Mouse (Mus musculus) MEL (cell line): ENCODE results near the gene Mapre3. TPM values are rescaled to one million over a fixed set of nuclear protein-coding genes. Genes with fewer than 3 reads are reported as not detected.

Experiments
- DNase-seq: peaks from one replicate; pipeline ENCODE4 v3.0.0; 2011; ENCODE audit warnings: low read depth, low spot score
- H3K27ac ChIP-seq: 2 replicates; pipeline ENCODE4 v1.5.1; 2012; ENCODE audit warnings: low read depth, mild to moderate bottlenecking, control low read depth, low read length, moderate library complexity; ENCODE audit not compliant: control insufficient read depth
- H3K27me3 ChIP-seq, 2 experiments: fragments of 150-350 bp in 1 of 2; sonication (generic) in 1 of 2; 2 replicates each; pipeline ENCODE4 v1.6.1; 2012; ENCODE audit warnings: low read length in 2 of 2, mild to moderate bottlenecking in 2 of 2, improper control_type of control experiment in 1 of 2, moderate library complexity in 1 of 2; ENCODE audit not compliant: insufficient read depth in 2 of 2, control insufficient read depth in 1 of 2
- H3K36me3 ChIP-seq, 2 experiments: 2 replicates each; pipeline ENCODE4 v1.6.1; 2012 to 2014; ENCODE audit warnings: low read length in 2 of 2, improper control_type of control experiment in 1 of 2, inconsistent platforms in 1 of 2, mild to moderate bottlenecking in 1 of 2; ENCODE audit not compliant: insufficient read depth in 2 of 2, control insufficient read depth in 1 of 2
- H3K4me1 ChIP-seq, 2 experiments: fragments of 150-350 bp in 1 of 2; sonication (generic) in 1 of 2; 2 replicates each; pipeline ENCODE4 v1.6.1; 2012; ENCODE audit warnings: low read length in 2 of 2, improper control_type of control experiment in 1 of 2, mild to moderate bottlenecking in 1 of 2; ENCODE audit not compliant: insufficient read depth in 2 of 2, control insufficient read depth in 1 of 2
- H3K4me3 ChIP-seq, 2 experiments: fragments of 150-350 bp in 1 of 2; sonication (generic) in 1 of 2; 2 replicates each; pipeline ENCODE4 v1.5.1; 2012; ENCODE audit warnings: low read depth in 2 of 2, low read length in 2 of 2, mild to moderate bottlenecking in 2 of 2, moderate library complexity in 2 of 2, control low read depth in 1 of 2, improper control_type of control experiment in 1 of 2; ENCODE audit not compliant: control insufficient read depth in 1 of 2, insufficient read depth in 1 of 2
- H3K79me2 ChIP-seq: 2 replicates; pipeline ENCODE4 v1.6.1; 2012; ENCODE audit warnings: mild to moderate bottlenecking, low read length, moderate library complexity; ENCODE audit not compliant: control insufficient read depth, poor library complexity, insufficient read depth
- H3K9ac ChIP-seq: 2 replicates; pipeline ENCODE4 v1.6.1; 2012; ENCODE audit warnings: low read depth, mild to moderate bottlenecking, control low read depth, low read length, moderate library complexity; ENCODE audit not compliant: control insufficient read depth, poor library complexity, severe bottlenecking
- H3K9me3 ChIP-seq: fragments of 150-350 bp; sonication (generic); replicated peaks from 2 replicates; pipeline ENCODE4 v1.6.1; 2012; ENCODE audit warnings: mild to moderate bottlenecking, low read length, improper control_type of control experiment, moderate library complexity; ENCODE audit not compliant: insufficient read depth
- BHLHE40 ChIP-seq: IDR thresholded peaks from 2 replicates; pipeline ENCODE4 v1.6.1; 2012; ENCODE audit warnings: low read depth, mild to moderate bottlenecking, inconsistent platforms, low read length, improper control_type of control experiment, borderline replicate concordance
- CHD1 ChIP-seq: IDR thresholded peaks from 2 replicates; pipeline ENCODE4 v1.6.1; 2012; ENCODE audit warnings: low read depth, mild to moderate bottlenecking, inconsistent platforms, low read length, improper control_type of control experiment
- CHD2 ChIP-seq: IDR thresholded peaks from 2 replicates; pipeline ENCODE4 v1.6.1; 2011; ENCODE audit warnings: low read length, improper control_type of control experiment
- CTCF ChIP-seq, 3 experiments: IDR thresholded peaks in 2 of 3; conservative IDR thresholded peaks in 1 of 3; 2 replicates each; pipeline ENCODE4 v1.5.1; 2011 to 2012; ENCODE audit warnings: low read length in 3 of 3, low read depth in 2 of 3, mild to moderate bottlenecking in 2 of 3, improper control_type of control experiment in 1 of 3, inconsistent platforms in 1 of 3, mixed read lengths in 1 of 3, moderate library complexity in 1 of 3; ENCODE audit not compliant: control insufficient read depth in 1 of 3, insufficient read depth in 1 of 3, poor library complexity in 1 of 3, severe bottlenecking in 1 of 3
- E2F4 ChIP-seq: IDR thresholded peaks from 2 replicates; pipeline ENCODE4 v1.6.1; 2011; ENCODE audit warnings: low read depth, low read length, improper control_type of control experiment, borderline replicate concordance
- EP300 ChIP-seq, 2 experiments: IDR thresholded peaks; 2 replicates each; pipeline ENCODE4 v1.6.1; 2011; ENCODE audit warnings: improper control_type of control experiment in 2 of 2, low read length in 2 of 2, low read depth in 1 of 2, mild to moderate bottlenecking in 1 of 2
- ETS1 ChIP-seq: IDR thresholded peaks from 2 replicates; pipeline ENCODE4 v1.6.1; 2012; ENCODE audit warnings: low read depth, mild to moderate bottlenecking, inconsistent platforms, low read length, improper control_type of control experiment, moderate library complexity
- GABPA ChIP-seq: IDR thresholded peaks from 2 replicates; pipeline ENCODE4 v1.6.1; 2012; ENCODE audit warnings: low read depth, mild to moderate bottlenecking, inconsistent platforms, low read length, improper control_type of control experiment, moderate library complexity
- GATA1 ChIP-seq: IDR thresholded peaks from 2 replicates; pipeline ENCODE4 v1.6.1; 2011; ENCODE audit warnings: low read depth, low read length, improper control_type of control experiment
- JUND ChIP-seq: IDR thresholded peaks from 2 replicates; pipeline ENCODE4 v1.6.1; 2011; ENCODE audit warnings: low read depth, mild to moderate bottlenecking, improper control_type of control experiment, low read length
- KAT2A ChIP-seq: conservative IDR thresholded peaks from 2 replicates; pipeline ENCODE4 v1.6.1; 2012; ENCODE audit warnings: low read depth, low read length, improper control_type of control experiment, inconsistent platforms
- MAX ChIP-seq: IDR thresholded peaks from 2 replicates; pipeline ENCODE4 v1.6.1; 2011; ENCODE audit warnings: low read length, improper control_type of control experiment
- MAZ ChIP-seq: IDR thresholded peaks from 2 replicates; pipeline ENCODE4 v1.6.1; 2012; ENCODE audit warnings: low read depth, mild to moderate bottlenecking, inconsistent platforms, low read length, improper control_type of control experiment
- MEF2A ChIP-seq: IDR thresholded peaks from 2 replicates; pipeline ENCODE4 v1.6.1; 2014; ENCODE audit warnings: low read depth, mild to moderate bottlenecking, inconsistent platforms, low read length, improper control_type of control experiment; ENCODE audit not compliant: poor library complexity, insufficient replicate concordance, severe bottlenecking; ENCODE audit errors: extremely low read depth
- MXI1 ChIP-seq: IDR thresholded peaks from 2 replicates; pipeline ENCODE4 v1.6.1; 2011; ENCODE audit warnings: mild to moderate bottlenecking, low read depth, low read length, improper control_type of control experiment
- MYB ChIP-seq: IDR thresholded peaks from 2 replicates; pipeline ENCODE4 v1.6.1; 2011; ENCODE audit warnings: mild to moderate bottlenecking, low read depth, low read length, improper control_type of control experiment
- MYC ChIP-seq: IDR thresholded peaks from 2 replicates; pipeline ENCODE4 v1.6.1; 2011; ENCODE audit warnings: low read depth, mild to moderate bottlenecking, low read length, improper control_type of control experiment, moderate library complexity
- NRF1 ChIP-seq: IDR thresholded peaks from 2 replicates; pipeline ENCODE4 v1.6.1; 2014; ENCODE audit warnings: low read depth, mild to moderate bottlenecking, inconsistent platforms, low read length, improper control_type of control experiment, moderate library complexity; ENCODE audit not compliant: poor library complexity, insufficient read depth, severe bottlenecking
- POLR2AphosphoS2 ChIP-seq: IDR thresholded peaks from 2 replicates; pipeline ENCODE4 v1.6.1; 2011; ENCODE audit warnings: low read length, improper control_type of control experiment
- RAD21 ChIP-seq: IDR thresholded peaks from 2 replicates; pipeline ENCODE4 v1.6.1; 2011; ENCODE audit warnings: mild to moderate bottlenecking, low read depth, low read length, improper control_type of control experiment
- RCOR1 ChIP-seq: IDR thresholded peaks from 2 replicates; pipeline ENCODE4 v1.6.1; 2012; ENCODE audit warnings: low read depth, mild to moderate bottlenecking, inconsistent platforms, low read length, improper control_type of control experiment
- SMC3 ChIP-seq: IDR thresholded peaks from 2 replicates; pipeline ENCODE4 v1.6.1; 2011; ENCODE audit warnings: low read depth, low read length, improper control_type of control experiment
- TCF12 ChIP-seq: IDR thresholded peaks from 2 replicates; pipeline ENCODE4 v1.6.1; 2014; ENCODE audit warnings: low read depth, mild to moderate bottlenecking, inconsistent platforms, low read length, improper control_type of control experiment, moderate library complexity
- USF1 ChIP-seq: IDR thresholded peaks from 2 replicates; pipeline ENCODE4 v1.6.1; 2014; ENCODE audit warnings: low read depth, mild to moderate bottlenecking, inconsistent platforms, low read length, improper control_type of control experiment, moderate library complexity
- USF2 ChIP-seq, 2 experiments: IDR thresholded peaks; 2 replicates each; pipeline ENCODE4 v1.6.1; 2011 to 2012; ENCODE audit warnings: improper control_type of control experiment in 2 of 2, low read length in 2 of 2, borderline replicate concordance in 1 of 2, inconsistent platforms in 1 of 2, low read depth in 1 of 2, mild to moderate bottlenecking in 1 of 2; ENCODE audit not compliant: insufficient read depth in 1 of 2
- ZC3H11A ChIP-seq: IDR thresholded peaks from 2 replicates; pipeline ENCODE4 v1.6.1; 2012; ENCODE audit warnings: low read depth, mild to moderate bottlenecking, inconsistent platforms, low read length, improper control_type of control experiment
- ZMIZ1 ChIP-seq: IDR thresholded peaks from 2 replicates; pipeline ENCODE4 v1.6.1; 2012; ENCODE audit warnings: low read depth, mild to moderate bottlenecking, inconsistent platforms, low read length, improper control_type of control experiment, moderate library complexity
- polyA plus RNA-seq, 2 experiments: library from polyadenylated mRNA; stranded (reverse) in 1 of 2; unstranded in 1 of 2; fragments of >175 nt in 1 of 2; fragments of >200 nt in 1 of 2; gene quantifications; 2 replicates each; pipeline versions ENCODE4 v1.2.1 to v1.2.4; 2012; ENCODE audit warnings: low replicate concordance in 2 of 2, low read depth in 1 of 2; ENCODE audit not compliant: insufficient read length in 2 of 2, insufficient read depth in 1 of 2, missing spikeins in 1 of 2
- total RNA-seq: library from RNA; depleted of rRNA; stranded (reverse); fragments of 300-350 nt; gene quantifications from 2 replicates; pipeline ENCODE4 v1.2.3, GENCODE M21; 2012

The Mapre3 gene
- total and polyA plus RNA-seq, 3 experiments, result 0.04 to 0.81 TPM; not detected in 1

DNA sequence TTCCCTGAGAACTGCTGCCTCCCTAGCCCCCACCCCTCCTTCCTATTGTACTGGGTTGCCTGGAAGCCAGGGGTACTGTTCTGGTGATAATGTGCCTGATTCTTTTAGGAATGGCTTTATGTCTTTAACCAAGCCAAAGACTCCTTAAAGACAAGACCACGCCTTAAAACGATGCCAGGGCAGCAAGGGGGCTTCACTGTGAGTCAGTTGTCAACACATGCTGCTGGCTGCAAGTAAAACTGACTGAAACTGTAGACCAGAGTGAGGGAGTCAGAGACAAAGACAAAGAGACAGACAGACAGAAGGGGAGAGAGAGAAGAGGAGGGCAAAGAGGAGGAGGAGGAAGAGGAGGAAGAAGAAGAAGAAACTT is 36.1 kb downstream of the Mapre3 start:
- Histone ChIP-seq H3K9ac (no peak overlapping the region), H3K36me3 (no peaks in the 10 kb centered on the region), H3K79me2 (no peaks in the 10 kb centered on the region), H3K4me3 (no peak overlapping the region), H3K4me1 (no peaks in the 10 kb centered on the region), H3K27ac (no peak overlapping the region), H3K27me3 (peaks cover 9 to 13% of the 10 kb centered on the region in 2 experiments), H3K9me3 (no peaks in the 10 kb centered on the region)
- DNase-seq, result no peak
- TF ChIP-seq E2F4, result no peak

DNA sequence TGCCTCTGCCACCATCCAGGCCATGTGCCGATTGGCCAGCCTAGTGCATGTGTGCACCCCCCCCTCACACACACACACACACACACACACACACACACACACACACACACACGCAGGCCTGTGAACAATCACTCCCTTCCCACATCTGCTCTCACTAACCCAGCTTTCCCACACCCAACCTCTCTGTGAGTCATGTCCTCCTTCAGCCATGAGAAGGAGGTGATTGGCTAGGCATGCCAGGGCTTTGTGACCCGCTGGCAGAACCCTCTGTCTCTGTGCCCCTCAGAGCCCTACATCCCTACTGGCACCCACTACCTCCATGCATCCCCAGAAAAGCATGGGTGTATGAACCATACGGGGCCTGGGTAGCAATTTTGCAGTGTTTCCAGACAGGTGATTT is 39.1 kb downstream of the Mapre3 start:
- peaks cover 13% of the 10 kb centered on the region in 2 experiments for H3K27me3 ChIP-seq

DNA sequence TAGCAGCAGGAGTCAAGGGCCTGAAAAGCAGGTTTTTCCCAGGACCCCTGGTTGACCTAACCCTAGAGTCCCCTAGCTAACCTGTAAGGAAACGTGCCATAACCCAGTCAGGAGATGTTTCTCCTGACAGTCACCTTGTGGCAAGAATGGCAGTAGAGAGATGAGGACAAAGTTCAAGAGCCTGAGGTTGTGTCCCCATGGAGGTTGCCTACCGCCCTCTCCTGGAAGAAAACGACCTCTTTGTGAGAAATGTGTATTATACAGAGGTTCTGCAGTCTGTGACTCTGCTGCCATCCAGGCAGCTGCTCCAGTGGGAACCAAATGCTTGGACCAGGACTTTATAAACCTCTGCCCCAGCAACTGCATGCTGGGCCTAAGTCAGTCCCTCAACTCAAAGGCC is 41.2 kb downstream of the Mapre3 start:
- Histone ChIP-seq H3K4me1 (no peaks in the 10 kb centered on the region), H3K27ac (no peak overlapping the region), H3K79me2 (no peaks in the 10 kb centered on the region), H3K9me3 (no peaks in the 10 kb centered on the region), H3K9ac (no peak overlapping the region), H3K36me3 (no peaks in the 10 kb centered on the region), H3K27me3 (peaks cover 15 to 20% of the 10 kb centered on the region in 2 experiments), H3K4me3 (no peak overlapping the region)
- DNase-seq, result no peak
- TF ChIP-seq EP300 (IDR thresholded peaks at IDR 0.05; ENCODE audit: low read depth in 1 of 2, low read length in 2 of 2) (no peak), MYC (no peak), CHD2 (no peak), NRF1 (no peak), MEF2A (no peak), RCOR1 (no peak), GATA1 (no peak), CTCF (IDR thresholded peaks at IDR 0.05 in 2 of 3, conservative IDR thresholded peaks at IDR 0.05 in 1 of 3; ENCODE audit: control insufficient read depth in 1 of 3, insufficient read depth in 1 of 3, low read depth in 2 of 3, low read length in 3 of 3, poor library complexity in 1 of 3, severe bottlenecking in 1 of 3) (peak in 2 of 3 experiments; percentile 12 to 43; a peak in 2 of 6 replicates), USF2 (IDR thresholded peaks at IDR 0.05; ENCODE audit: borderline replicate concordance in 1 of 2, insufficient read depth in 1 of 2, low read depth in 1 of 2, low read length in 2 of 2) (no peak), JUND (no peak), MAZ (no peak), TCF12 (no peak), SMC3 (peak; percentile 40), ZMIZ1 (no peak), USF1 (no peak), GABPA (no peak), MAX (no peak), POLR2AphosphoS2 (no peak), RAD21 (peak; percentile 43), ZC3H11A (peak; percentile 18; the same call in 1 of the 2 replicates), ETS1 (no peak), MYB (no peak)

More for the DNA sequence above, 39.1 kb downstream of the Mapre3 start:
- TF ChIP-seq POLR2AphosphoS2, result no peak
- no peak for TF ChIP-seq CHD1
- TF ChIP-seq JUND, result no peak
- no peak for TF ChIP-seq KAT2A
- TF ChIP-seq BHLHE40, result no peak
- TF ChIP-seq GATA1, result no peak
- TF ChIP-seq SMC3, result no peak
- no peak for TF ChIP-seq MXI1
- no peak for DNase-seq
- Histone ChIP-seq H3K27ac (no peak overlapping the region), H3K9me3 (no peaks in the 10 kb centered on the region), H3K4me3 (no peak overlapping the region), H3K4me1 (no peaks in the 10 kb centered on the region), H3K79me2 (no peaks in the 10 kb centered on the region), H3K36me3 (no peaks in the 10 kb centered on the region), H3K9ac (no peak overlapping the region)
